Mouse (Mus musculus): Measurements from ENCODE around the gene Pomp.

DNA sequence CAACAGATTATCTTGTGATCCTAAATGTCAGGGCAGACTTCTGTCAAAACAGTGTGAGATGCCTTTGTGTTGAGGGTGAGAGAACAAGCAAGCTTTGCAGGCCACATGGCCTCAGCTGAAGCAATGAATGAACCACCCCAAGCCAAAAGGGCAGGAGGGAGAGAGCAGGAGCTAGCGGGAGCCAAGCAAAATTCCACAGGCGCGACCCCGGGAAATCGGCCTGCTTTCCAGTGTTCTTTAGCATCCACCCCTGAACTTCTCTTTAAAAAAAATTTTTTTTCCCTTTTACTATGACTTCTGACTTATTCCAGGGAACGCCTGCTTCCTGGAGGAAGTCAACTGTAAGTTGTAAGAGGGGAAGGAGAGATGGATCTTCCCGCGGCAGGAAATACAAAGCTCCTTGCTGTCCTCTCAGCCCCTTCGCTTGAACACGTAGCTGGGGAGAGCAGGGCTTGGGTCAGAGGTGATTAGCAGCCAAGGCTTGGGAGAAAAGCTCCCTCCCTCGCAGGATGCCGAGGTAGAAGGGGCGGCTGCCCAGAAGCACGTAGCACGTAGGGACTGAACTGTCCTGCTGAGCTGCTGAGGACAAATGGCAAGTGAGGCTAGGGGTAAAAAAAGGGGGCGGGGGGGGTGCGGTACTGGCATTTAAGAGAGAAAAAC, 25.3 kb upstream of the Pomp start:
- TF ChIP-seq GATA1 (IDR thresholded peaks at IDR 0.05; ENCODE audit: borderline replicate concordance, low read length) (no peak), FLI1 (IDR thresholded peaks at IDR 0.05; ENCODE audit: low read length) (no peak)

Measured in megakaryocyte, embryonic 14.5 days (primary cell).